9 mouse cellular contexts compared by ENCODE assay signal in the genomic region with DNA sequence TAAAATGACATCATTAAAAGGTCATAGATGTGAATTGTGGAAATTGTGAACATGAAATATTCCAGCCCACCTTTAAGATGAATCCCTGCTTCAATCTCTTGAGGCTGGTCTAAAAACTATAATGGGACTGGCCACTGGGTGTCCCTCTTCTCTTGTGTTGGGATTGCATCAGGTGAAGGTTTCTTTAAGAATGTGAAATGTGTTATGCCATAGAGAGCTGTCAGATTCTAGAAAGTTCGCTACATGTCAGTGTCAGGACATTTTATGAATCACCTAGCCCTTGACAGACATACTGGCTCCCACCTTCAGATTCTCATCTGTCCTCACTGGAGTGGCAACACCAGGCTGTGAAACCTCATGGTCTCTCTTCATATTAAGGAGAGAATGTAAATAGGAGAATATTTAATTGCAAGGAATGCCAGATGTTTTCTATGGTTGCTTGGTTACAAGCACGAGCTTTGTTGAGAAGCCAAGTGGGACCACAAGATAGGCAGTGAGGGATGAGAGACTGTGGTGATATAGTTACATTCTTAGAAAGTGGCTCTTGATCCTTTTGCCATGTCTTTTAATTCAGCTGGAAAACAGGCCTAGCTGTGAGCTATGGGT.
DNase-seq lines count a peak whose midpoint lies in the region; TF ChIP-seq lines count a peak whose summit lies in the region.
"Had no signal": no experiment of that assay in that cellular context is flagged by ENCODE, and none has a peak within 500 bp of the region (broad histone marks: within the 10 kb centered on the region; RNA-seq: fewer than 3 reads in every experiment).

No protein-coding gene starts in this region.

- WGBS in cerebellum, adult 2 months, result 20% methylated on average over 2 of the region's 2 CpGs

- H3K4me1 ChIP-seq in cerebellum, adult 2 months (ENCODE audit: control insufficient read depth, insufficient read depth, low read length), result no peaks in the 10 kb centered on the region
- H3K4me1 ChIP-seq: embryonic facial prominence, embryonic 13.5 days had no signal

- no peak overlapping the region for H3K4me3 ChIP-seq in cerebellum, adult 2 months (replicated peaks; ENCODE audit: insufficient read depth, low read depth, low read length)
- H3K4me3 ChIP-seq: embryonic facial prominence, embryonic 13.5 days had no signal

- peak; percentile 5 to 12 for DNase-seq in cerebellum, postnatal 25 days
- DNase-seq in cerebellum, adult 2 months, result no peak
- DNase-seq in urinary bladder, postnatal 36 days (ENCODE audit: low spot score in 2 of 2), result peak; percentile 3
- DNase-seq in urinary bladder, adult 2 months (ENCODE audit: low spot score), result no peak
- DNase-seq in layer of hippocampus, postnatal 14 days (ENCODE audit: low spot score in 2 of 2), result peak; percentile 16 to 47
- DNase-seq in right cerebral cortex, postnatal 4 days, result peak; percentile 25
- no peak for DNase-seq in thymus, postnatal 10 days (ENCODE audit: low spot score in 2 of 2)
- no peak for DNase-seq in natural killer cell, adult 2 months (ENCODE audit: low spot score in 2 of 2)

- no peak for TF ChIP-seq POLR2A in cerebellum, adult 2 months (IDR thresholded peaks at IDR 0.05; ENCODE audit: borderline replicate concordance, insufficient read depth, low read length)

- no peak overlapping the region for H3K27ac ChIP-seq in cerebellum, adult 2 months (ENCODE audit: insufficient read depth, low read length)
- H3K27ac ChIP-seq: embryonic facial prominence, embryonic 13.5 days had no signal

- no peaks in the 10 kb centered on the region for H3K27me3 ChIP-seq in cerebellum, adult 2 months (ENCODE audit: control insufficient read depth, insufficient read depth, low read length)
- H3K27me3 ChIP-seq: embryonic facial prominence, embryonic 13.5 days had no signal

- TF ChIP-seq CTCF in cerebellum, adult 2 months (IDR thresholded peaks at IDR 0.05; ENCODE audit: borderline replicate concordance, insufficient read depth, low read depth, low read length), result no peak

Comparison
In these comparisons a context has a peak if more than half of its experiments do, and no peak if none do; other contexts are left out.
1. DNase-seq: peak in cerebellum, postnatal 25 days (2 of 2), urinary bladder, postnatal 36 days (2 of 2), layer of hippocampus, postnatal 14 days (2 of 2) and right cerebral cortex, postnatal 4 days (single experiment); none in cerebellum, adult 2 months (0 of 2), urinary bladder, adult 2 months (single experiment), thymus, postnatal 10 days (0 of 2) and natural killer cell, adult 2 months (0 of 2).